Mouse (Mus musculus): Measurements from ENCODE around the gene Myog. TPM values are rescaled to one million over a fixed set of nuclear protein-coding genes. Genes with fewer than 3 reads are reported as not detected.
A peak's percentile ranks its signal among the peaks of the same experiment; 100 is the strongest.

Myog gene
- total RNA-seq, 2 experiments from 2014 or later: not detected

DNA sequence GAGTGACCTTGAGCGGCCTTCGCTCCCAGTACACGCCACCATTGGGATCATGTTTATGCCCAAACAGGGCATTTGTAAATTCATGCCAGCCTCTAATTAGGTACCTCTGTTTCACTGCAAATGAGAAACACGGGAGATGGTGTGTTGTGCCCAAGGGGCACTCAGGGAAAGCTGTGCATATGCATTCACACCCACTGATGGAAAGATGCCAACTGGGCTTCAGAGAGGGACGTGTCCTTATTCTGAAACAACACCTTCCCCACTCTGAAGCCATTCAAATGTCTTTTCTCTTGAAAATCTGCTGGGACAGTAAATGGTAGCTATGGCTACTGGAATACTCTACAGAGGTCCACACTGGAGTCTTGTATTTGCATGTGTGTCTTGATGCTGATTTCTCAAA is 28.5 kb downstream of the Myog start:
- DNase-seq (ENCODE audit: extremely low spot score in 1 of 2, low spot score in 1 of 2): no peak

DNA sequence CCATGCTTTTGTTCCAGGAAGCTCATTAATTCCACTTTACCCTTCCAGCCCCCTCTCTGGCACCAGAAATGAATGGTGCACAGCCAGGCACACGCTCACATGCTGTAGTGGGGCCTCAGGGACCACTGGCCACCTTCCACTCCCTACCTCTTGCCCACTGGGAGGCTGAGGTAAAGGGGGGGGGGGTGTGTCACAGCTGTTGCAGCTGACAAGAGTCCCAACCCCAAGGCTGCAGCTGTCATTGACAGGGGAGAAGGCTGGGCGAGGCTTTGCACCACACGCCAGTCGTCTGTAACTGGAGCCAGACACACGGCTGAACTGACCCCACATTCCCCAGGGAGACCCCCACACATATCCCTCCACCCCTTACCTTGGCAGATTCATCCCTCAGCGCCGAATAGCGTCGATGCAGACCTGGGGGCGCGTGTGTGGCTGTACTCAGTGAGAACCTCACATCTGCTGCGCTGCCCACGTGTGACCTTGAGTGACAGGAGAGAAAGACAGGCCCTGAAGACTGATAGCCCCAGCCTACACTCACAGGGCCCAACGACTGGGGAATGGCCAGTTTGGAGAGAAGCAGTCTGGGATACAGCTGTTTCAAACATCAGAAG is 31.0 kb downstream of the Myog start:
- DNase-seq (ENCODE audit: extremely low spot score in 1 of 2, low spot score in 1 of 2): no peak

DNA sequence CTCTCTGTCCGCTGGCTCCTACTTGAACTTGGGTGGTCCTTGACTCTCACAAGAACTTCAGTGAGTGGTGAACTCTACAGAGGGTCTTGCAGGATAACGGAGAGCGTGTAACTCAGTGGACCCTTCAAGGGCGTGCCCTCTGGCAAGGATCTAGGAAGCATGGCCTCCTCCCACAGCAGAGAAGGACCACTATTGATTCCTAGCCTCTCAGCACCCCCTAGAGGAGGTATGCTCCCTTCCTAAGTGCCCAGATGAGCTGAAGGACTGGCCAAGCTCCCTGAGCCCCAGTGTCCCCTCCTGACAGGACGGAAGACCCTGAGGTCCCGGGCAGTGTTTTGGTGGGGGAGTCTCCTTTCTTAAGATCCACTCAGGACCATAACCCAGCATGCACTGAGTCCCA is 32.8 kb downstream of the Myog start:
- DNase-seq (ENCODE audit: extremely low spot score in 1 of 2, low spot score in 1 of 2): peak in 1 of 2 experiments; percentile 37

DNA sequence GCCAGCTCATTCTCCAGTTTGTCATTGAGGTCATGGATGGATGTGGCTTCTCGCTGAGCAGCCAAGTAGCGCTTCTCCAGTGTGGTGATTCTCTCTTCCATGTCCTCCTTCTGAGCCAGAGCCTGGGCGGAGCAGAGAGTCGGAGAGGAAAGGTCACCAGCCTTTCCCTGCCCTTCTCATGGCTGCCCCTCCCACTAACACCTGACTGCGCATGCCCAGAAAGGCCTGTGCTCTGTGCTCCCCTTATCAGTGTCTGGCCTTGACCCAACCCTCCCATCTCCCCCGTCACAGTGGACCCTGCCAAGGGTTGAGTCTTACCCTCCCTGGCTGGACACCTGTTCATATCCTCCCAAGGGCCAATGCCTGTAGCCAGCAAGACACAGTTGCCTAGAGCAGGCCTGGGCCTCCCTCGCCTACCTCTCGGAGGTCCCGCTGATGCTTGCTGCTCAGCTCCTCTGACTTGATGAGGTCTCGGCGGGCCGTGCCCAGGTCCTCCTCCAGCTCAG is 37.1 kb downstream of the Myog start:
- no peak for DNase-seq (ENCODE audit: extremely low spot score in 1 of 2, low spot score in 1 of 2)

DNA sequence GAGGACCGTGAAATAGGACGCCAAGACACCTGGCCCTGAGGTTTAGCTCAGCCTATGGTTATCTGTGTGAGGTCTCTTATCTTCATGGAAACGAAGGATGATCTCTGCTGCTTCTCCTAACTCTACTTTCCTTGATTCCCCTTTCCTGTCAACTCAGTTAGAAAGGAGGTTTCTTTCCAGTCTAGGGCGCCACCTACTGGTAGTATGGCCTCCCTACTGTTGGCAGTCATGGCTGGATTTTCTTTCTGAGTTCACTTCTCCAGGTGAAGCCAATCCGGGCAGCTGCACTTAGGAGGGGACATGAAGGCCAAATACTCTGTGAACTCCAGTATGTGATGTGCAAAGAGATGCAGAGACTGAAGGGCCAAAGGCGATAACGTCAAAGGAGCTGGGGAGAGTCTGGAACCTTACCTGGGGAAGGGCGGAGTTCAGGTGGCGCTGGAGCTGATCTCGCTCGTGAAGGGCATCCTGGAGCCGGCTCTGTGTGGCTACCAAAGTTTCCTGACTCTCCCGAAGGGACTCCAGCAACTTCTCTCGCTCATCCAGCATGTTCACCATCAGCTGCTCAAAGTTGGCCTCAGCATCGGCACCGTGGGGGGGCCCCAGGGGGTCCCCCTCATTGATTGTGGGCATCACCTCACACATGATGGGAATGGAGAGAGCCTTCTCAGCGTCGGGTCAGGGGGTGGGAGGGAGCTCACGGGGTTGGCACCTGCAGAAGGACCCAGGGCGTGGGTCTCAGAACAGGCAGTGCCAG is 42.3 kb downstream of the Myog start:
- peak; percentile 68 to 92 for DNase-seq (ENCODE audit: extremely low spot score in 1 of 2, low spot score in 1 of 2)

DNA sequence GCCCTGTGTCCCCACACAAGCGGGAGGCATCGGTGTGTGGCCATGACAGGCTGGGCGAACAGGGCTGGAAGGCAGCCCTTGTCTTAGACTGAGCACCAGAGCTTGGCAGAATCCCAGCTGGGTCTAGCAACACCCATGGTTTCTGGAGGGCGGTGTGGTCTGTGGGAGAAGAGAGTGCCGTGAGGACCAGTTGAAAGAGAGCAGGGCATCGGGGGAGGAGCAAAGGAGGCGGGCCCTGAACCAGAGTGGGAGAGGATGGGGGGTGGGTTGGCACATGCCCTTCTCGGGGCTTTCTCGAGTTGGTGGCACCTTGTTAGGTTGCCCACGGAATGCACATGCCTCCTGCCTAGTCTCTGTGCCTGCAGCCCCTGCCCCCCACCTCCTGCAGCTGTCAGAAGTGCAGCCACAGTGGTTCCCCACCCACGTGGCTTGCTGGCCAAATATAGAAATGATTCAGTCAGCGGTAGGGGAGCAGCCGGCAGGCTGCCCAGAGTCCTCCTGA is 43.0 kb downstream of the Myog start, which contains the start of gene Ppfia4:
Ppfia4 (minus strand) TSS at position 159 of the 502 bp plus-strand sequence.
- peak; percentile 37 to 38 for DNase-seq (ENCODE audit: extremely low spot score in 1 of 2, low spot score in 1 of 2)

DNA sequence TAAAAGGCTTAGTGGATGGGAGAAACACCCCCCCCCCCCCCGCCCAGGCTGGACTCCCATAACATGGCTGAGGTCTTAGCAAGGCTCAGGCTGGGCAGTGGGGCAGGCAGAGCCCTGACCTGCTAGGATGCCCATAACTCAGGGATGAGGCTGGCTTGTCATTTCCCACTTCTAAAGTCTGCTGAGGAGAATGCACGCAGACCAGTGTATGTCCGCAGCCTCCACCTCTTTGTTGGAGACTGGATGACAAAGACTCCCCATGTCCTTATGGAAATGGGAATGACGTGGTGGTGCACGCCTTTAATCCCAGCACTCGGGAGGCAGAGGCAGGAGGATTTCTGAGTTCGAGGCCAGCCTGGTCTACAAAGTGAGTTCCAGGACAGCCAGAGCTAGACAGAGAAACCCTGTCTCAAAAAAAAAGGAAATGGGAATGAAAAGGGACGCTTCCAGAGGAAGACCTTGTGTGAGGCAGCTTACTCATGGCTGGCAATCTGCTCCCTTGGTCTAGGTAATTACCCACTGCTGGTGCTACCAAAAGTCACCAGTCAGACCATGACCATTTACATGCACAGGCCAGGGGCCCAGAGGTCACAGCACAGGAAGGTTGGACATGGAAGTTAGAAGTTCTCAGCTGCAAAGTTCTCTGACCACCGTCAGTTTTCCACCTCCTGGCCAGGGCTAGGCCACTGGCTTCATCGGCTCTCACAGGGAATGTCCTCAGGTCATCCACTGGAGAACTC is 43.8 kb downstream of the Myog start:
- no peak for DNase-seq (ENCODE audit: extremely low spot score in 1 of 2, low spot score in 1 of 2)

DNA sequence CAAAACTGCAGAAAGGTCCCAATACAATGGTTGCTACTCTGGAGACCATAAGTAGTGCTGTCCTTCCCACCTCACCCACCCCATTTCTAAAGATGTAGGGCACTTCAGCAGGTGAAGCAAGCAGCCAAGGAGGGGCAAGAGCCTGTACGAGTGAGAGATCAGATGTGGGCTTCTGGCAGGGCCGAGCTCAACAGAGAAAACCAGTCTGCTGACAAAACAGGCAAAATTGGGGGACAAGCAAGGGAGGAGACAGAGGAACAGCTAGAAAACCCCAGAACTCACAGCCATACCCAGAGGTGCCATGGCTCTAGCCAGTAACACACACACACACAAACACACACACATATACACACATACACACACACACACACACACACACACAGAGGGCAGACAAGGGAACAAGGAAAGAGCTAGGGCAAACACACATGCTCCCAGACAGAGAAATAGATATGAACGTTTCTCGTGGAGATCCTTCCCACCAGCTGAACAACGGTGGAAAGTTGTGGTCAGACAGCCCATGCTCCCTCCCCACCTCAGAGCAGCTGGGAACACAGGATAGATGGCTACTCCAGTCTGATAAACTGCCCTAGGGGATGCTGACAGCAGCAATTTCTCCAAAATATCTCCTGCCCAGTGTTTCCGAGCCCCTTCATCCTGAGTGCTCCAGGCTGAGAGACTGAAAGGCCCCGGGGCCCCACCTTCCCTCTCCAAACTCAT is 44.5 kb downstream of the Myog start:
- no peak for DNase-seq (ENCODE audit: extremely low spot score in 1 of 2, low spot score in 1 of 2)

DNA sequence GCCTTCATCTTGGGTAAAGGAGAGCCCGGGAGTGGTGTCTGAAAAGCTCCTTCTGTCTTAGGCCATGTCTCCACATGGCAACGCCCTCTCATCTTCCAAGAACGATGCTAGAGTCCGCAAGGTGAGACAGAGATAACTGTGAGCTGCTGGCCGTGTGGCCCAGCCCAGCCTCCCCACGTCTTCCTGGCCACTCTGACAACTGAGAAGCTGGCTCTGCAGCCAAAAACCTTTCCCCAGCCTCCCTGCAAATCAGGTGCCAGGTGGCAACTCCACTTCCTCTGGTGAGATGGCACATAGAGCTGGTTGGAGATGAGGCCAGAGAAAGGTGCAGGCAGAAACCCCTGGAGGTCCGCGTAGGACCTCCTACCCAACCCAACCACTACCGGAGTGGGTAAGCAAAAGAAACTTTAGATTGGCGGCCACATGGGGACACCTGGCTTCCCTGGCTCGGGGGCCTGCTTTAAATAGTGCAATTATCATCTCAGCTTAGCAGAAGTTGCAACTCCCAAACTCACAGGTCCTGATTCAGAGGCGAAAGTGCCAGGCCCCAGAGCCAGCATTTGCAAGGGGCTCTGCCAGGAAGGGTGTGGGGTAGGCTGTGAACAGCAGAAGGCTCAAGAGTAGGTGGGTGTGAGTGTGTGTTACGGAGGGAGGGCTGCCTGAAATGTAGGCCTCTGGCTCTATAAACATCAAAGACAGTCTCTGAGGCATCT is 45.6 kb downstream of the Myog start:
- peak in 1 of 2 experiments; percentile 30 for DNase-seq (ENCODE audit: extremely low spot score in 1 of 2, low spot score in 1 of 2)

DNA sequence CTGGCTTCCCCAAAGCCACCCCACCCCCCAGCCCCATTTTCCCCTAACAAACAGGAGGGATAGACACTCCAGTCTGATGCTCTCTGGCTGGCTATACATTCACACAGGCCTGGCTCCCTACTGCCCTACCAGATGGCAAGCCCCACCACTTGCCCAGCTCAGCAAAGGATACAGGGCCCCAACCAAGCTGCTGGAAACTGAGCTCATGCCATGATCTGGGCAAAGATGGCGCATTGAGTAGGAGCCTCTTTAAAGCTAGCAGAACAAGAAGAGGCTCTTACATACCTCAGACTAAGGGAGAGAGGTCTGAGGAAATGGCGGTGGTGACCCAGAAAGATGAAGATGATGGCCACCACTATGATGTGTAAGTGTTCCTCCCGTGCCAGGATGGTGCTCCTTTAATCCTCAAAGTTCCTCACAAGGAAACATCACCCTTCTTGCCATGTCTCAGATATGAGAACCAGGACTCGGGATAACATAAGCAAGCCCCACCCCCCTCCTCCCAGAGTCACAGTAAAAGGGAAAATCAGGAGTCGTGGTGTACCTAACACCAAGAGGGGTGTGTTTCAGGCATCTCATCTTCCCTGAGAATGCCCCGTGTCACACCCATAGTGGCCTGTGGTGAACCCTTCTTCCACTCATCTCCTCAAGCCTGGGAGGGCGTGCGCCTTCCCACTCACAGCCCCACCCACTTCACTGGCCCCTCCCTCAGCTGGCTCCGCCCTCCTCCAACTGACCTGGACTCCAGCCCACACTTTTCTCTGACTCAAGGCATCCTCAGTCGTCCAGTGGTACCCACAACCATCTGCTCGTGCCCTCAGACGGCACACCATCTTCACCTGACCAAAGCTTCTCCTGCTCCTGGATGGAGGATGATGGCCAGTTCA is 46.4 kb downstream of the Myog start:
- peak in 1 of 2 experiments; percentile 7 for DNase-seq (ENCODE audit: extremely low spot score in 1 of 2, low spot score in 1 of 2)

DNA sequence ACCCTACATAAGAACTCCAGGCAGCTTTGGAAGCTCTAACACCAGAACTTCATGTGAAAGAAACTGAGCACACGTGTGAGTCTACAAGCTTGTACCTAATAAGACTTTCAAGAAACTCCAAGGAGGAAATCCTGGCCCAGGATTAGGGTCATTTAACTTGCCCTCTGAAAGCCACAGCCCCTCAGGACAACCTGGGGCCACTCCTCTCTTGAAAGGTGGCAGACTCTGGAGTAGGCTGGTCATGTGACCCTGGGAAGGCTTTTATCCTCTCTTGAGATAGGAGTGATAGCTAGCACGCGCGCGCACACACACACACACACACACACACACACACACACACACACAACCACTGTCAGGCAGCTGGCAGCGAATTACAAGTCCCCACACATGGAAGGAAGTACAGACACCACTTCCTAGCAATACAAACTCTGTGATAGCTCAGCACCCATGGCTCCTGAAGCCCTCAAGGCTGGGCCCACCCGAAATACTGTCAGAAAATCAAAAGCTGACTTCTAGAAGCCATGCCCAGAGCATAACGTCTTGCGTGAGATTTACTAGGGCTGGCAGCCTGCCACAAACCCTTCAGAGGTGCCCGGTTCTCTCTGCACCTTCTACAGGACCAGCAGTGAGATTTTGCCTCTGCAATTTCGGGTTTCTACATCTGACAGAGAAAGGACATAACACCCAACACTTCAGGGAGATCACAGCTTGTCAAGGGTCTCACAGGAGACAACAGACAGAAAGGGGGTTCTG is 47.3 kb downstream of the Myog start:
- peak in 1 of 2 experiments; percentile 6 for DNase-seq (ENCODE audit: extremely low spot score in 1 of 2, low spot score in 1 of 2)

DNA sequence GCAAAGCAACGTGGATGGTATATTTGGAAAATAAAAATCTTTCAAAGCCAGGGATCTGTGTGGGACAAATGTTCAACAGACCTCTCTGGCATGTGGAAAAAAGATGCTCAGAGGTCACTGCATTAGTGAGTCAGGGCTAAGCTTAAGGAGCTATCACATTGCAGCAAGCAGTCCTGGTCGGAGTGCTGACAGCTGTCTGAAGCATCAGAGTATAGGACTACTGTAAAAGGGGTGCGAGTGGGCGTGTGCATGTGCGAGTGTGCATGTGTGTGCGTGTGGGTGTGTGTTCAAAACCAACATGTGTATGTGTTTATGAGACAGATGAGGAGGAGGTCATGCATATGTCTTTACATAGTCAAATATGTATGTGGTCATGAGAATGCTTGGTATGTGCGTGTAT is 49.4 kb downstream of the Myog start:
- DNase-seq (ENCODE audit: extremely low spot score in 1 of 2, low spot score in 1 of 2): no peak

DNA sequence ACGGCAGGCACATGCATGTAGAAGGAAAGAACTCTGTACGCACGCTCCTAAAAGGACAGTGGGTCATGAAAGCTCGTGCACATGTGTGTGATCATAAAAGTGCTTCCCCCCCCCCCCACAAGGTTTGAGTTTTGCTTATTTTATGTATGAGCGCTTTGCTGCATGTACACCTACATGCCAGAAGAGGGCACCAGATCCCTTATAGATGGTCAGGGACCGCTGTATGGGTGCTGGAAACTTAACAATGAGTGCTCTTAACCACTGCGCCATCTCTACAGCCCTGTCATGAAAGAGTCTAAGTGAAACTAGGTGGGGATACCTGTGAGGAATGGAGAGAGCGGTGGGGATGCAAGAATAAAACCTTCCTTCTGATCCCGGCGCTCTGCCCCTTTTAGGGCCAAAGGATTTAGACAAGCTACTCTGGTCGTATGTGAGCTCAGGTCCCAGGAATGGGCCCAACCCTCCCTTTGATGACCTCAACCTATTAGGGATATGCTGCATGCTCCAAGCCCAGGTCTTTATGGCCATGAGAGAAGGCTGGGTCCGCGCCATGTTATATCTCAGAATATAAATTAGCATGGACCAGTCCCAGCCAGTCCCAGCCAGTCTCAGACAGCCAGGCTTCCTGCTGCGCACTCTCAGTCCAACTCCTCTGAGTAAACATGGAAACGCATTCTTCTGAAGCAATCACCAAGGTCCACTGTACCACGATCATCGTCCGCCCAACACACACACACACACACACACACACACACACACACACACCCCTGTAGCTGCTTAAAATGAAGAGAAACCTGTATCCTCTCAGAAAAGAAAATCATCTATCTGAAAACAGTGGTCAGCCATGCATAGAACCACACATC is 50.2 kb downstream of the Myog start:
- no peak for DNase-seq (ENCODE audit: extremely low spot score in 1 of 2, low spot score in 1 of 2)

DNA sequence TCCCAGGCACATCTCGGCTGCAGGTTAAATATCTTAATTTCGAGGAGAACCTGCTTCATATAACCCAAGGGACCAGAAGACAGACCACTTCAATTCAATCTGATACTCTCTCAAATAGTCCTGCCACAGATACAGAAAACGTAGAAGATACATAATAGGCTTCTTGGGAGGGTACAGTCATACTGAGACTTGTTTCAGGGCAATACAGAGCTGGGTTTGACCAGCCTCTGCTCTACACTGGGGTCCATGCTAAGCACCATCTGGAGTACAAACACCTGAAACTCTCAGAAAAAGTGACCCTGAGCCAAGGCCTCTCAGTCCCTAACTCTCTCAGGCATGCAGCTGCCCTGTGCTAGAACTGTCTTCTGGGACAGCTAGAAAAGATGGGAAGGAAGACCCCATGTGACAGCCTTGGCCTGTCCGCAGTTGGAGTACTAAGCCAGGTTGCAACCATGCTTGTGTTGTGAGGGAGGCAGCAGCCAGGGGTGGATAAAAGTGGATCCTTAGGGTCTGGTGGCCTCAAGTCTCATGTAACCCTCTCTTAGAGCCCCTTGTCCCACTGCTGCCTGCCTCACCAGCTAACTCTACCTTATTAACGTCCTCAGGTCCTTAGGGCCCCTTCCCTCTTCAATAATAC is 52.0 kb downstream of the Myog start:
- no peak for DNase-seq (ENCODE audit: extremely low spot score in 1 of 2, low spot score in 1 of 2)
